ENCODE assay signal across 18 mouse cellular contexts in genomic region chr11:110889354-110890151, GRCm38 (mm10).
DNase-seq lines count a peak whose midpoint lies in the region; ATAC-seq and TF ChIP-seq lines count a peak whose summit lies in the region.
"Had no signal": no experiment of that assay in that cellular context is flagged by ENCODE, and none has a peak within 500 bp of the region (broad histone marks: within the 10 kb centered on the region; RNA-seq: fewer than 3 reads in every experiment).

No protein-coding gene starts in this region.

- no peak overlapping the region for H3K9ac ChIP-seq in kidney, postnatal 0 days (ENCODE audit: low read depth, low read length)
- no peak overlapping the region for H3K9ac ChIP-seq in kidney, embryonic 14.5 days (ENCODE audit: low read depth, low read length)
- H3K9ac ChIP-seq in lung, embryonic 15.5 days, result no peak overlapping the region
- H3K9ac ChIP-seq: embryonic facial prominence, embryonic 12.5 days; forebrain, embryonic 15.5 days; forebrain, postnatal 0 days had no signal

- no peak for TF ChIP-seq POLR2A in brain, embryonic 14.5 days (IDR thresholded peaks at IDR 0.05; ENCODE audit: borderline replicate concordance, extremely low read depth, insufficient read depth, insufficient read length, poor library complexity, severe bottlenecking)

- H3K9me3 ChIP-seq in kidney, postnatal 0 days (replicated peaks; ENCODE audit: low read length), result no peaks in the 10 kb centered on the region
- H3K9me3 ChIP-seq in kidney, embryonic 14.5 days (ENCODE audit: control insufficient read depth, low read length), result no peaks in the 10 kb centered on the region
- no peaks in the 10 kb centered on the region for H3K9me3 ChIP-seq in lung, embryonic 15.5 days
- no peaks in the 10 kb centered on the region for H3K9me3 ChIP-seq in limb, embryonic 10.5 days (replicated peaks)
- H3K9me3 ChIP-seq: embryonic facial prominence, embryonic 10.5 days; embryonic facial prominence, embryonic 12.5 days; forebrain, embryonic 15.5 days had no signal

- TF ChIP-seq CTCF in kidney, postnatal 0 days (IDR thresholded peaks at IDR 0.05; ENCODE audit: low read depth), result no peak
- no peak for TF ChIP-seq CTCF in brain, embryonic 14.5 days (IDR thresholded peaks at IDR 0.05; ENCODE audit: borderline replicate concordance, extremely low read depth, insufficient read depth, insufficient read length)

- H3K36me3 ChIP-seq in kidney, postnatal 0 days (ENCODE audit: insufficient read depth, low read length), result no peaks in the 10 kb centered on the region
- no peaks in the 10 kb centered on the region for H3K36me3 ChIP-seq in kidney, embryonic 14.5 days (ENCODE audit: control insufficient read depth, insufficient read depth, low read length)
- H3K36me3 ChIP-seq in lung, embryonic 15.5 days, result no peaks in the 10 kb centered on the region
- H3K36me3 ChIP-seq in limb, embryonic 10.5 days, result no peaks in the 10 kb centered on the region
- H3K36me3 ChIP-seq: embryonic facial prominence, embryonic 10.5 days; embryonic facial prominence, embryonic 12.5 days; forebrain, embryonic 15.5 days had no signal

- no peak overlapping the region for H3K27ac ChIP-seq in kidney, postnatal 0 days
- no peak overlapping the region for H3K27ac ChIP-seq in kidney, embryonic 14.5 days (ENCODE audit: low read depth, low read length)
- H3K27ac ChIP-seq in lung, embryonic 15.5 days, result no peak overlapping the region
- H3K27ac ChIP-seq in limb, embryonic 10.5 days, result no peak overlapping the region
- H3K27ac ChIP-seq: embryonic facial prominence, embryonic 10.5 days; embryonic facial prominence, embryonic 12.5 days; forebrain, embryonic 15.5 days had no signal

- H3K4me2 ChIP-seq in kidney, postnatal 0 days (ENCODE audit: low read length), result no peak overlapping the region
- no peak overlapping the region for H3K4me2 ChIP-seq in kidney, embryonic 14.5 days (replicated peaks; ENCODE audit: low read depth, low read length)
- no peak overlapping the region for H3K4me2 ChIP-seq in lung, embryonic 15.5 days
- H3K4me2 ChIP-seq: embryonic facial prominence, embryonic 12.5 days; forebrain, embryonic 15.5 days had no signal

- no peak overlapping the region for H3K4me3 ChIP-seq in kidney, postnatal 0 days (replicated peaks; ENCODE audit: low read depth, low read length)
- H3K4me3 ChIP-seq in kidney, embryonic 14.5 days (ENCODE audit: low read length), result no peak overlapping the region
- H3K4me3 ChIP-seq in lung, embryonic 15.5 days, result no peak overlapping the region
- no peak overlapping the region for H3K4me3 ChIP-seq in limb, embryonic 10.5 days
- H3K4me3 ChIP-seq: embryonic facial prominence, embryonic 10.5 days; embryonic facial prominence, embryonic 12.5 days; forebrain, embryonic 15.5 days had no signal

- no peak for ATAC-seq in kidney, postnatal 0 days (replicated peaks; ENCODE audit: low FRiP score, low read depth)
- no peak for ATAC-seq in kidney, embryonic 14.5 days (ENCODE audit: low FRiP score, low TSS enrichment)
- peak; percentile 49; the same call in 1 of the 2 replicates for ATAC-seq in lung, embryonic 15.5 days (ENCODE audit: borderline replicate concordance, extremely low read depth, low FRiP score, low TSS enrichment)
- ATAC-seq: forebrain, embryonic 15.5 days; forebrain, postnatal 0 days had no signal

- DNase-seq in kidney, postnatal 0 days (ENCODE audit: low spot score), result peak; percentile 61
- DNase-seq in lung, postnatal 14 days, result no peak
- DNase-seq in brain, embryonic 14.5 days (ENCODE audit: low read depth), result peak; percentile 23
- DNase-seq in limb, embryonic 10.5 days (ENCODE audit: low spot score), result no peak
- DNase-seq: adrenal gland, adult 2 months; adrenal gland, postnatal 10 days; adrenal gland, postnatal 25 days; cerebellum, adult 11-12 months; cerebellum, adult 2 months; cerebellum, adult 9-10 months; cerebellum, postnatal 10 days; cerebellum, postnatal 25 days; forebrain, postnatal 0 days had no signal

- WGBS in kidney, postnatal 0 days, result 69% methylated on average over 3 of the region's 3 CpGs
- 82% methylated on average over 3 of the region's 3 CpGs for WGBS in kidney, embryonic 14.5 days
- 40% methylated on average over 3 of the region's 3 CpGs for WGBS in lung, embryonic 15.5 days
- WGBS in limb, embryonic 10.5 days, result 88% methylated on average over 3 of the region's 3 CpGs

- no peaks in the 10 kb centered on the region for H3K4me1 ChIP-seq in kidney, postnatal 0 days (replicated peaks; ENCODE audit: insufficient read depth, low read length)
- no peaks in the 10 kb centered on the region for H3K4me1 ChIP-seq in kidney, embryonic 14.5 days (ENCODE audit: control insufficient read depth, insufficient read depth, low read length)
- H3K4me1 ChIP-seq in lung, embryonic 15.5 days, result no peaks in the 10 kb centered on the region
- H3K4me1 ChIP-seq in limb, embryonic 10.5 days, result no peaks in the 10 kb centered on the region
- H3K4me1 ChIP-seq: embryonic facial prominence, embryonic 10.5 days; embryonic facial prominence, embryonic 12.5 days; forebrain, embryonic 15.5 days had no signal

- no peaks in the 10 kb centered on the region for H3K27me3 ChIP-seq in kidney, postnatal 0 days (ENCODE audit: insufficient read depth, low read length)
- no peaks in the 10 kb centered on the region for H3K27me3 ChIP-seq in kidney, embryonic 14.5 days (ENCODE audit: control insufficient read depth, insufficient read depth, low read length)
- H3K27me3 ChIP-seq in lung, embryonic 15.5 days, result no peaks in the 10 kb centered on the region
- no peaks in the 10 kb centered on the region for H3K27me3 ChIP-seq in limb, embryonic 10.5 days (ENCODE audit: low read depth, poor library complexity, severe bottlenecking)
- H3K27me3 ChIP-seq: embryonic facial prominence, embryonic 12.5 days; forebrain, embryonic 15.5 days had no signal

Comparison
In these comparisons a context has a peak if more than half of its experiments do, and no peak if none do; other contexts are left out.
1. DNase-seq: peak in kidney, postnatal 0 days (single experiment) and brain, embryonic 14.5 days (single experiment); none in lung, postnatal 14 days (single experiment) and limb, embryonic 10.5 days (single experiment).